Mouse (Mus musculus) brown adipose tissue, adult 24 weeks (tissue): ENCODE data around the gene Arap1. TPM values are rescaled to one million over a fixed set of nuclear protein-coding genes. Genes with fewer than 3 reads are reported as not detected.

Experiments used
- H3K27ac ChIP-seq: fragments of 200-500 bp; replicated peaks from 2 replicates; pipeline ENCODE4 v1.5.1; 2012; ENCODE audit warnings: low read depth, mild to moderate bottlenecking, low read length
- H3K4me1 ChIP-seq: fragments of 200-500 bp; 2 replicates; pipeline ENCODE4 v1.6.1; 2012; ENCODE audit warnings: low read length, mixed read lengths; ENCODE audit not compliant: control insufficient read depth, insufficient read depth, insufficient read length
- H3K4me3 ChIP-seq: fragments of 200-500 bp; 2 replicates; pipeline ENCODE4 v1.5.1; 2012; ENCODE audit warnings: low read depth, mild to moderate bottlenecking, low read length, moderate library complexity; ENCODE audit not compliant: insufficient read depth
- polyA plus RNA-seq: library from polyadenylated mRNA; stranded (reverse); fragments of >200 nt; gene quantifications from 2 replicates; pipeline ENCODE4 v1.2.4, GENCODE M21; 2012; ENCODE audit not compliant: missing spikeins, insufficient read depth, insufficient read length

The Arap1 gene
- polyA plus RNA-seq, 1 experiment = 23.3 TPM

- no peak overlapping the region for H3K4me3 ChIP-seq
- no peak overlapping the region for H3K27ac ChIP-seq
- H3K4me1 ChIP-seq = no peaks in the 10 kb centered on the region
Measured at GRCm38 (mm10) chr7:101319796-101320195, 28.1 kb upstream of the Arap1 start.

- Histone ChIP-seq H3K4me1 (no peaks in the 10 kb centered on the region), H3K27ac (no peak overlapping the region), H3K4me3 (peak overlapping the region; percentile 59)
Measured at GRCm38 (mm10) chr7:101320399-101321217, 27.3 kb upstream of the Arap1 start.

GRCm38 (mm10) chr7:101321218-101321827 lies 26.5 kb upstream of the Arap1 start:
- Histone ChIP-seq H3K4me1 (no peaks in the 10 kb centered on the region), H3K4me3 (peak overlapping the region; percentile 59), H3K27ac (no peak overlapping the region)

GRCm38 (mm10) chr7:101323141-101323594 lies 24.7 kb upstream of the Arap1 start:
- Histone ChIP-seq H3K27ac (no peak overlapping the region), H3K4me3 (no peak overlapping the region), H3K4me1 (no peaks in the 10 kb centered on the region)

- Histone ChIP-seq H3K4me3 (no peak overlapping the region), H3K27ac (no peak overlapping the region), H3K4me1 (no peaks in the 10 kb centered on the region)
Measured at GRCm38 (mm10) chr7:101324142-101324962, 23.5 kb upstream of the Arap1 start.

- no peak overlapping the region for H3K4me3 ChIP-seq
- no peaks in the 10 kb centered on the region for H3K4me1 ChIP-seq
- H3K27ac ChIP-seq = no peak overlapping the region
Measured at GRCm38 (mm10) chr7:101326006-101326405, 21.9 kb upstream of the Arap1 start.

GRCm38 (mm10) chr7:101327263-101327662 lies 20.6 kb upstream of the Arap1 start:
- Histone ChIP-seq H3K4me1 (no peaks in the 10 kb centered on the region), H3K4me3 (no peak overlapping the region), H3K27ac (no peak overlapping the region)

GRCm38 (mm10) chr7:101327786-101328185 lies 20.1 kb upstream of the Arap1 start:
- Histone ChIP-seq H3K4me3 (no peak overlapping the region), H3K4me1 (no peaks in the 10 kb centered on the region), H3K27ac (no peak overlapping the region)

GRCm38 (mm10) chr7:101328621-101329158 lies 19.2 kb upstream of the Arap1 start:
- Histone ChIP-seq H3K27ac (no peak overlapping the region), H3K4me1 (no peaks in the 10 kb centered on the region), H3K4me3 (no peak overlapping the region)

GRCm38 (mm10) chr7:101329606-101330005 lies 18.3 kb upstream of the Arap1 start:
- H3K4me3 ChIP-seq = no peak overlapping the region
- no peaks in the 10 kb centered on the region for H3K4me1 ChIP-seq
- H3K27ac ChIP-seq = no peak overlapping the region

- Histone ChIP-seq H3K4me3 (no peak overlapping the region), H3K27ac (no peak overlapping the region), H3K4me1 (no peaks in the 10 kb centered on the region)
Measured at GRCm38 (mm10) chr7:101330074-101330840, 17.6 kb upstream of the Arap1 start.

GRCm38 (mm10) chr7:101330841-101331173 lies 17.1 kb upstream of the Arap1 start:
- Histone ChIP-seq H3K4me1 (no peaks in the 10 kb centered on the region), H3K4me3 (no peak overlapping the region), H3K27ac (no peak overlapping the region)

GRCm38 (mm10) chr7:101332045-101332831 lies 15.6 kb upstream of the Arap1 start:
- Histone ChIP-seq H3K4me1 (no peaks in the 10 kb centered on the region), H3K4me3 (no peak overlapping the region), H3K27ac (no peak overlapping the region)

GRCm38 (mm10) chr7:101335228-101335627 lies 12.6 kb upstream of the Arap1 start:
- H3K4me1 ChIP-seq = no peaks in the 10 kb centered on the region
- no peak overlapping the region for H3K27ac ChIP-seq

More at GRCm38 (mm10) chr7:101335228-101335627, 12.6 kb upstream of the Arap1 start:
- no peak overlapping the region for H3K4me3 ChIP-seq
